Mouse (Mus musculus) embryo, embryonic 10.5 days (tissue): Measurements from ENCODE around the gene Mef2a.
"Not testable (repeated sequence)": the region's sequence is repeated elsewhere in the genome, so short reads cannot be mapped to it uniquely, and the experiment has no call there.

Experiments used
- DNase-seq: peaks from one replicate; pipeline ENCODE4 v3.0.0-alpha.2; 2015; ENCODE audit warnings: low spot score

Mef2a gene

GRCm38 (mm10) chr7:67371351-67371890 lies 1.2 kb downstream of the Mef2a start:
- DNase-seq = no peak

- DNase-seq = peak; percentile 12
Measured at GRCm38 (mm10) chr7:67369645-67370044, 3.0 kb downstream of the Mef2a start.

- no peak for DNase-seq
Measured at GRCm38 (mm10) chr7:67368394-67368793, 4.3 kb downstream of the Mef2a start.

- no peak for DNase-seq
Measured at GRCm38 (mm10) chr7:67360588-67360987, 12.1 kb downstream of the Mef2a start.

GRCm38 (mm10) chr7:67359863-67360262 lies 12.8 kb downstream of the Mef2a start:
- DNase-seq = no peak

GRCm38 (mm10) chr7:67355870-67356269 lies 16.8 kb downstream of the Mef2a start:
- DNase-seq = no peak

GRCm38 (mm10) chr7:67353667-67354066 lies 19.0 kb downstream of the Mef2a start:
- DNase-seq = no peak

GRCm38 (mm10) chr7:67352989-67353388 lies 19.7 kb downstream of the Mef2a start:
- no peak for DNase-seq

GRCm38 (mm10) chr7:67344443-67344842 lies 28.2 kb downstream of the Mef2a start:
- no peak for DNase-seq

GRCm38 (mm10) chr7:67342067-67342625 lies 30.5 kb downstream of the Mef2a start:
- DNase-seq = no peak

GRCm38 (mm10) chr7:67320359-67320758 lies 52.3 kb downstream of the Mef2a start:
- no peak for DNase-seq

- no peak for DNase-seq
Measured at GRCm38 (mm10) chr7:67318697-67319096, 54.0 kb downstream of the Mef2a start.

- DNase-seq = no peak
Measured at GRCm38 (mm10) chr7:67313200-67313599, 59.5 kb downstream of the Mef2a start.

- DNase-seq = no peak
Measured at GRCm38 (mm10) chr7:67310151-67310550, 62.5 kb downstream of the Mef2a start.

- DNase-seq = no peak
Measured at GRCm38 (mm10) chr7:67308102-67308501, 64.6 kb downstream of the Mef2a start.

- no peak for DNase-seq
Measured at GRCm38 (mm10) chr7:67307078-67307477, 65.6 kb downstream of the Mef2a start.

- no peak for DNase-seq
Measured at GRCm38 (mm10) chr7:67304937-67305336, 67.7 kb downstream of the Mef2a start.

GRCm38 (mm10) chr7:67296419-67296818 lies 76.2 kb downstream of the Mef2a start:
- no peak for DNase-seq

- DNase-seq = no peak
Measured at GRCm38 (mm10) chr7:67291356-67291755, 81.3 kb downstream of the Mef2a start.

GRCm38 (mm10) chr7:67287456-67287855 lies 85.2 kb downstream of the Mef2a start:
- no peak for DNase-seq

GRCm38 (mm10) chr7:67283581-67283980 lies 89.1 kb downstream of the Mef2a start:
- DNase-seq = no peak

GRCm38 (mm10) chr7:67270447-67270846 lies 102.2 kb downstream of the Mef2a start:
- not testable (repeated sequence) for DNase-seq

GRCm38 (mm10) chr7:67259828-67260563 lies 112.7 kb downstream of the Mef2a start:
- DNase-seq = peak; percentile 17

- DNase-seq = no peak
Measured at GRCm38 (mm10) chr7:67246067-67246466, 126.6 kb downstream of the Mef2a start.
